Mouse (Mus musculus): ENCODE results near the gene Gm49388.

DNA sequence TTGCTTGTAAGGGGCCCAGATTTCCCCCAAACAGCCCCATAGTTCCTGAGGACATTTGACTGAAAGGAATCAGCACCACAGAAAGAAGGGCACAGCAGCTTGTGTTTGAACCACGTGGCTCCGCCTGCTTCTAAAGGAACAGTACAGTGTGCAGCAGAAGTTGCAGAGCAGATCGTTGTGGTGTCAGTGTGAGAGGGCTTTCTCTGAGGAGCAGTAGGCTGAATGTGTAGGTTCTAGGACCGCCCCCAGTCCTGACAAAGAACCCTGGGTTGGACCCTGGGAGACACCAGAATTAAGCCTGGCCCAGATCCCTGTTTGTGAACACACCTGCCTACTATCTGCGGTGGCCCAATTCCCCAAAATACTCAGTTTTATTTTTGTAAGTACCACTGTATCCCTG, 14.1 kb upstream of the Gm49388 start:
- no peak for TF ChIP-seq EP300 (optimal IDR thresholded peaks at IDR 0.05)
- no peak for TF ChIP-seq CTCF (IDR thresholded peaks at IDR 0.05; ENCODE audit: low read depth)
